Mouse (Mus musculus): Measurements from ENCODE around the gene Scp2. TPM values are rescaled to one million over a fixed set of nuclear protein-coding genes. Genes with fewer than 3 reads are reported as not detected.

Gene Scp2
- polyA plus RNA-seq, 1 experiment from 2014 or later = 239 TPM

GRCm38 (mm10) chr4:108005328-108005727, 139.5 kb downstream of the Scp2 start:
- Histone ChIP-seq H3K4me1 (ENCODE audit: insufficient read depth) (no peaks in the 10 kb centered on the region), H3K36me3 (ENCODE audit: insufficient read depth) (no peaks in the 10 kb centered on the region), H3K4me2 (no peak overlapping the region), H3K4me3 (ENCODE audit: low read depth, low read length) (no peak overlapping the region), H3K9me3 (ENCODE audit: low read depth, low read length) (no peaks in the 10 kb centered on the region), H3K27me3 (ENCODE audit: insufficient read depth, low read length) (no peaks in the 10 kb centered on the region), H3K27ac (ENCODE audit: low read depth) (0 out of 2 replicates have a peak overlapping the region, but pooled peaks have one; percentile 18), H3K9ac (no peak overlapping the region)
- ATAC-seq (ENCODE audit: insufficient read depth) = peak; percentile 86
- 46% methylated on average over 7 of the region's 7 CpGs for WGBS
- peak; percentile 87 for DNase-seq
- TF ChIP-seq CTCF (IDR thresholded peaks at IDR 0.05; ENCODE audit: low read depth) = no peak

GRCm38 (mm10) chr4:107999380-107999779, 145.4 kb downstream of the Scp2 start:
- H3K4me3 ChIP-seq (ENCODE audit: low read depth, low read length) = no peak overlapping the region
- DNase-seq (no peak), ATAC-seq (ENCODE audit: insufficient read depth) (no peak)
- no peak for TF ChIP-seq CTCF (IDR thresholded peaks at IDR 0.05; ENCODE audit: low read depth)
- H3K36me3 ChIP-seq (ENCODE audit: insufficient read depth) = no peaks in the 10 kb centered on the region
- no peak overlapping the region for H3K9ac ChIP-seq
- no peaks in the 10 kb centered on the region for H3K27me3 ChIP-seq (ENCODE audit: insufficient read depth, low read length)
- no peaks in the 10 kb centered on the region for H3K4me1 ChIP-seq (ENCODE audit: insufficient read depth)
- H3K4me2 ChIP-seq = no peak overlapping the region
- no peaks in the 10 kb centered on the region for H3K9me3 ChIP-seq (ENCODE audit: low read depth, low read length)
- H3K27ac ChIP-seq (ENCODE audit: low read depth) = no peak overlapping the region
- 59% methylated on average over 1 of the region's 1 CpGs for WGBS

DNA sequence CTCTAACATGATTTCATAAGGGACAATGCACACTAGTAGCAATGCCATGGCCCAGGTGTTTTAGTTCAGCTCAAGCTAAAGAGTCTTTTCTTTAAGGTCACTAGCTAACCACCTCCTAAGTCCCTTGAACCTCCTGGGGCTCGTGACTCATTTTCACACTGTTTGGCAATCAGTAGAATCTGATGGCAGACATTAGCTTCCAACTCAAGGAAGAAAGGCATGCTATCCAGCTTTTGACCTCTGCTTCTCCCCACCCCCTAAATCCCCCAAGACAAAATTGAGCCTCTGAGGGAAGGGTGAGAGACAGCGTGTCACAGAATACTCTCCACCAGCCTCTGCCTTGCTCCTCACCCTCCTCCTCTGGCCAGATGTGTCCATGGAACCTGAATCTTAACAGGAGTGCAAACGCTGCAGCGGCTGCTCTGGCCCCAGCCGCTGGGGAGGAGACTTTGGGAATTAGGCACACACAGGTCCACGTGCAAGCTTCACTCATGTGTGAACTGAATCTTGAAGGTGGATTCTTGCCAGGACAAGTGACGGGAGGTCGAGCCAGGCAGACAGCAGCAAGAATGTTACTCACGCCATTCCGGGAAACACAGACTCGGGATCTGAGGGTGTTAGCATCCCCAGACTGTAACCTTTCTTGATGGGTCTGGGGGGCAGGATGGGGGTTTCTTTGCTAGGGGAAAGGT, 146.0 kb downstream of the Scp2 start:
- DNase-seq (peak; percentile 68), ATAC-seq (ENCODE audit: insufficient read depth) (peak; percentile 39; the same call in 1 of the 2 replicates)
- WGBS = 15% methylated on average over 11 of the region's 11 CpGs
- H3K9ac ChIP-seq = no peak overlapping the region
- no peaks in the 10 kb centered on the region for H3K4me1 ChIP-seq (ENCODE audit: insufficient read depth)
- H3K4me2 ChIP-seq = no peak overlapping the region
- no peak overlapping the region for H3K4me3 ChIP-seq (ENCODE audit: low read depth, low read length)
- H3K27me3 ChIP-seq (ENCODE audit: insufficient read depth, low read length) = no peaks in the 10 kb centered on the region
- no peaks in the 10 kb centered on the region for H3K9me3 ChIP-seq (ENCODE audit: low read depth, low read length)
- H3K27ac ChIP-seq (ENCODE audit: low read depth) = no peak overlapping the region
- no peak for TF ChIP-seq CTCF (IDR thresholded peaks at IDR 0.05; ENCODE audit: low read depth)
- no peaks in the 10 kb centered on the region for H3K36me3 ChIP-seq (ENCODE audit: insufficient read depth)

- H3K4me1 ChIP-seq (ENCODE audit: insufficient read depth) = peaks cover 5% of the 10 kb centered on the region; the same call in 1 of the 2 replicates
- DNase-seq (peak; percentile 35), ATAC-seq (ENCODE audit: insufficient read depth) (no peak)
- WGBS = 75% methylated on average over 9 of the region's 9 CpGs
- H3K9ac ChIP-seq = no peak overlapping the region
- no peaks in the 10 kb centered on the region for H3K27me3 ChIP-seq (ENCODE audit: insufficient read depth, low read length)
- no peak for TF ChIP-seq CTCF (IDR thresholded peaks at IDR 0.05; ENCODE audit: low read depth)
- no peaks in the 10 kb centered on the region for H3K9me3 ChIP-seq (ENCODE audit: low read depth, low read length)
- H3K4me2 ChIP-seq = no peak overlapping the region
- no peak overlapping the region; the same call in 1 of the 2 replicates for H3K27ac ChIP-seq (ENCODE audit: low read depth)
- no peaks in the 10 kb centered on the region for H3K36me3 ChIP-seq (ENCODE audit: insufficient read depth)
- H3K4me3 ChIP-seq (ENCODE audit: low read depth, low read length) = no peak overlapping the region
Measured at GRCm38 (mm10) chr4:107996418-107996986, 148.3 kb downstream of the Scp2 start.

- TF ChIP-seq CTCF (IDR thresholded peaks at IDR 0.05; ENCODE audit: low read depth) = no peak
Measured at GRCm38 (mm10) chr4:107995727-107996126, 149.1 kb downstream of the Scp2 start.

DNA sequence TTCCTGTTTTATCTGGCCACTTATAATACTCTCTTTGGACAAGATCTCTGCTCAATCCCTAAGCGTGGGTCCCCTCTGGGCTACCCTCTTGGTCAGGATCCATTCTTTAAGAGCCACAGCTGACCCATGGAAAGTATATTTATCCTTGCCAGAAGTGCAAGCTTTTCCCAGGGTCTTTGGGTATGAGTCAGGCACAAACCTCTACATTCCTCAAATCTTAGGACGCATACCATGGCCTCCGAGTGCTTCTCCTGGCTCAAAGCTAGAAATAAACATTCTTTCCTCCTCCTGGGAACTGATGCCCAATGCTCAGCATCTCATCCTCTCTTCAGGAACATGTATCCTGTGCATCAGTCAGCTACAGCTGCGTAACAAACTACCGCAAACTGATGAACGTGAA, 149.8 kb downstream of the Scp2 start:
- no peak for ATAC-seq (ENCODE audit: insufficient read depth)
- H3K9ac ChIP-seq = no peak overlapping the region
- H3K27me3 ChIP-seq (ENCODE audit: insufficient read depth, low read length) = no peaks in the 10 kb centered on the region
- TF ChIP-seq CTCF (IDR thresholded peaks at IDR 0.05; ENCODE audit: low read depth) = no peak
- H3K4me2 ChIP-seq = no peak overlapping the region
- H3K9me3 ChIP-seq (ENCODE audit: low read depth, low read length) = no peaks in the 10 kb centered on the region
- H3K4me1 ChIP-seq (ENCODE audit: insufficient read depth) = peaks cover 6% of the 10 kb centered on the region; the same call in 1 of the 2 replicates
- H3K4me3 ChIP-seq (ENCODE audit: low read depth, low read length) = no peak overlapping the region
- WGBS = 80% methylated on average over 6 of the region's 6 CpGs
- DNase-seq = no peak
- H3K36me3 ChIP-seq (ENCODE audit: insufficient read depth) = no peaks in the 10 kb centered on the region
- H3K27ac ChIP-seq (ENCODE audit: low read depth) = no peak overlapping the region

More at GRCm38 (mm10) chr4:107995727-107996126, 149.1 kb downstream of the Scp2 start:
- H3K4me3 ChIP-seq (ENCODE audit: low read depth, low read length) = no peak overlapping the region
- H3K9me3 ChIP-seq (ENCODE audit: low read depth, low read length) = no peaks in the 10 kb centered on the region
- peaks cover 6% of the 10 kb centered on the region; the same call in 1 of the 2 replicates for H3K4me1 ChIP-seq (ENCODE audit: insufficient read depth)
- WGBS = 73% methylated on average over 6 of the region's 6 CpGs
- no peak overlapping the region for H3K4me2 ChIP-seq
- no peaks in the 10 kb centered on the region for H3K36me3 ChIP-seq (ENCODE audit: insufficient read depth)
- no peak overlapping the region for H3K27ac ChIP-seq (ENCODE audit: low read depth)
- no peak for ATAC-seq (ENCODE audit: insufficient read depth)
- no peak for DNase-seq
- no peaks in the 10 kb centered on the region for H3K27me3 ChIP-seq (ENCODE audit: insufficient read depth, low read length)
- no peak overlapping the region for H3K9ac ChIP-seq

Small RNAs within 50 kb of the gene (microRNA-seq; reads per million reads assigned to microRNA genes)
- gene Mir6397 (ENCODE audit: borderline number of aligned reads) = not detected

Other genes with a start within 250 kb of the Scp2 start
- gene Cpt2, start 221.4 kb downstream of the Scp2 start, polyA plus RNA-seq (2014; fragmentation: Nextera tagmentation; extraction: Ambion mirVana) = 38.6 and 40.2 TPM in 2 replicates
- gene Slc1a7, start 176.7 kb downstream of the Scp2 start, polyA plus RNA-seq (2014; fragmentation: Nextera tagmentation; extraction: Ambion mirVana) = 0.05 and 0.09 TPM in 2 replicates
- 3.5 TPM in 2 replicates for gene Podn, start 48.6 kb downstream of the Scp2 start, polyA plus RNA-seq (2014; fragmentation: Nextera tagmentation; extraction: Ambion mirVana)
- gene Echdc2, start 20.4 kb upstream of the Scp2 start, polyA plus RNA-seq (2014; fragmentation: Nextera tagmentation; extraction: Ambion mirVana) = 43.4 and 44.3 TPM in 2 replicates
- 0.11 and 0.20 TPM in 2 replicates for gene Zyg11a, start 73.0 kb upstream of the Scp2 start, polyA plus RNA-seq (2014; fragmentation: Nextera tagmentation; extraction: Ambion mirVana)
- gene Zyg11b, start 156.1 kb upstream of the Scp2 start, polyA plus RNA-seq (2014; fragmentation: Nextera tagmentation; extraction: Ambion mirVana) = 16.5 and 16.6 TPM in 2 replicates
- gene Coa7, start 183.1 kb upstream of the Scp2 start, polyA plus RNA-seq (2014; fragmentation: Nextera tagmentation; extraction: Ambion mirVana) = 50.1 and 52.9 TPM in 2 replicates
- gene Shisal2a, start 238.4 kb upstream of the Scp2 start, polyA plus RNA-seq (2014; fragmentation: Nextera tagmentation; extraction: Ambion mirVana) = 0.34 TPM in 1 of 2 replicates, not detected in the other